Mouse (Mus musculus) G1E (cell line): ENCODE results near the gene Nucks1.

Experiments used
- CTCF ChIP-seq: IDR thresholded peaks from 2 replicates; pipeline ENCODE4 v1.5.1; 2012; ENCODE audit warnings: low read depth, low read length, inconsistent platforms, mixed read lengths
- GATA1 ChIP-seq: IDR thresholded peaks from 2 replicates; pipeline ENCODE4 v1.6.1; 2012; ENCODE audit warnings: borderline replicate concordance, low read length, inconsistent platforms, mixed read lengths
- POLR2AphosphoS5 ChIP-seq: IDR thresholded peaks from 2 replicates; pipeline ENCODE4 v1.6.1; 2012; ENCODE audit warnings: low read depth, low read length, inconsistent platforms; ENCODE audit not compliant: insufficient replicate concordance
- TAL1 ChIP-seq: conservative IDR thresholded peaks from 2 replicates; pipeline ENCODE4 v1.6.1; 2012; ENCODE audit warnings: low read depth, low read length, inconsistent platforms, mixed read lengths

DNA sequence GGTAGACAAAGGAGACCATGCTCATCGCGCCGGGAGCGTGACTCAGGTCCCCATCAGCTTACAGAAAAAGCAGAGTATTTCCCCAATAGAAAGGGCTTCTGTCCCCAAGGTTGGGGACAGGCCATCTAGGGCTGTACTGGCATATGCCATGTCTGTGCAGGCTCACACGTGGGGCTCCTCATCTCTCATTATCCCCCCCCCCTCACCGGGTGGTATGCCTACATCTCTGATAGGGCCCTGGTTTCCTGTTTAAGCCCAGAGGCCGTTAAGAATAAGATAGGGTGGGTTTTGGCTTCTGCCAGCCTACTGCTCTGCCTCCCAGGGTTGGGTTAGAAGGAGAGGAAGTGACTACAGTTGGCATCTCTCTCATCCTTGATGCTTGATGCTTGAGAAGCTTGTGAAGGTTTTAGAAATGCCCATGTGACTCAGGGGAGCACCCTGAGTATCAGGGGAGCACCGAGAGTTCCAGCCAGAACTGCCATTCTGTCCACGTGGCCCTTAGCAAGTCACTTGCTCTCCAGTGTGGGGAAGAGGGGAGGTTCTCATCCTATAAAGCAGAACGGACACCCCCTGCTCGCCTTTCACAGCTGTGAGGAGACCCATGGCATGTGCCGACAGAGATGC is 44.0 kb downstream of the Nucks1 start:
- no peak for TF ChIP-seq CTCF
- TF ChIP-seq GATA1 = no peak
- no peak for TF ChIP-seq POLR2AphosphoS5
- no peak for TF ChIP-seq TAL1
